Mouse (Mus musculus) CH12.LX (cell line): ENCODE results near the gene Ccdc51. TPM values are rescaled to one million over a fixed set of nuclear protein-coding genes. Genes with fewer than 3 reads are reported as not detected.

ENCODE experiments used
- DNase-seq: peaks from one replicate; pipeline ENCODE4 v3.0.0-alpha.2; 2013; ENCODE audit errors: extremely low read depth
- H3K27ac ChIP-seq: 2 replicates; pipeline ENCODE4 v1.5.1; 2012; ENCODE audit warnings: low read depth, mild to moderate bottlenecking, control low read depth, moderate library complexity; ENCODE audit not compliant: insufficient read depth
- H3K27me3 ChIP-seq: replicated peaks from 2 replicates; pipeline ENCODE3; 2012; ENCODE audit warnings: inconsistent platforms
- H3K36me3 ChIP-seq, 2 experiments: replicated peaks in 1 of 2; 2 replicates each; pipeline versions ENCODE3 to v1.6.1; 2012; ENCODE audit warnings: inconsistent platforms in 1 of 2, low read length in 1 of 2, mild to moderate bottlenecking in 1 of 2, mixed read lengths in 1 of 2, moderate library complexity in 1 of 2; ENCODE audit not compliant: control insufficient read depth in 1 of 2, insufficient read depth in 1 of 2
- H3K4me1 ChIP-seq, 2 experiments: 2 replicates each; pipeline ENCODE4 v1.6.1; 2012; ENCODE audit warnings: inconsistent platforms in 1 of 2, moderate library complexity in 1 of 2; ENCODE audit not compliant: insufficient read depth in 2 of 2, control insufficient read depth in 1 of 2
- H3K4me2 ChIP-seq: 2 replicates; pipeline ENCODE4 v1.6.1; 2012; ENCODE audit warnings: low read depth, mild to moderate bottlenecking, control low read depth; ENCODE audit not compliant: poor library complexity, insufficient read depth, severe bottlenecking
- H3K4me3 ChIP-seq, 3 experiments: fragments of 150-350 bp in 1 of 3; sonication (generic) in 1 of 3; replicated peaks in 1 of 3; 2 replicates each; pipeline versions ENCODE3 to v1.5.1; 2011 to 2012; ENCODE audit warnings: low read depth in 2 of 3, low read length in 2 of 3, mild to moderate bottlenecking in 2 of 3, moderate library complexity in 2 of 3, control low read depth in 1 of 3, improper control_type of control experiment in 1 of 3, inconsistent platforms in 1 of 3, mixed read lengths in 1 of 3; ENCODE audit not compliant: poor library complexity in 1 of 3
- H3K79me2 ChIP-seq: replicated peaks from 2 replicates; pipeline ENCODE4 v1.6.1; 2012; ENCODE audit warnings: mild to moderate bottlenecking, moderate library complexity; ENCODE audit not compliant: control insufficient read depth, poor library complexity, insufficient read depth, severe bottlenecking; ENCODE audit errors: extremely low read depth
- H3K9ac ChIP-seq: 2 replicates; pipeline ENCODE4 v1.6.1; 2012; ENCODE audit warnings: low read depth, mild to moderate bottlenecking, control low read depth, moderate library complexity; ENCODE audit not compliant: insufficient read depth
- H3K9me3 ChIP-seq: replicated peaks from 2 replicates; pipeline ENCODE3; 2012; ENCODE audit warnings: low read length, inconsistent platforms, mixed read lengths
- CHD2 ChIP-seq: IDR thresholded peaks from 2 replicates; pipeline ENCODE4 v1.6.1; 2011; ENCODE audit warnings: low read length, improper control_type of control experiment
- CTCF ChIP-seq, 2 experiments: IDR thresholded peaks in 1 of 2; conservative IDR thresholded peaks in 1 of 2; 2 replicates each; pipeline ENCODE4 v1.5.1; 2011 to 2012; ENCODE audit warnings: low read depth in 2 of 2, low read length in 2 of 2, improper control_type of control experiment in 1 of 2, inconsistent platforms in 1 of 2, mild to moderate bottlenecking in 1 of 2, moderate library complexity in 1 of 2
- E2F4 ChIP-seq: IDR thresholded peaks from 2 replicates; pipeline ENCODE4 v1.6.1; 2011; ENCODE audit warnings: low read depth, low read length, improper control_type of control experiment; ENCODE audit not compliant: insufficient replicate concordance
- ELF1 ChIP-seq: IDR thresholded peaks from 2 replicates; pipeline ENCODE4 v1.6.1; 2014; ENCODE audit warnings: low read depth, mild to moderate bottlenecking, inconsistent platforms, low read length, improper control_type of control experiment
- GABPA ChIP-seq: IDR thresholded peaks from 2 replicates; pipeline ENCODE4 v1.6.1; 2012; ENCODE audit warnings: low read depth, low read length, improper control_type of control experiment, inconsistent platforms; ENCODE audit not compliant: insufficient replicate concordance
- HCFC1 ChIP-seq: IDR thresholded peaks from 2 replicates; pipeline ENCODE4 v1.6.1; 2012; ENCODE audit warnings: low read depth, mild to moderate bottlenecking, inconsistent platforms, low read length, improper control_type of control experiment
- IRF4 ChIP-seq: IDR thresholded peaks from 2 replicates; pipeline ENCODE4 v1.6.1; 2014; ENCODE audit warnings: low read depth, mild to moderate bottlenecking, inconsistent platforms, low read length, improper control_type of control experiment
- KAT2A ChIP-seq: IDR thresholded peaks from 2 replicates; pipeline ENCODE4 v1.6.1; 2012; ENCODE audit warnings: low read length, improper control_type of control experiment, inconsistent platforms; ENCODE audit not compliant: insufficient replicate concordance
- MAFK ChIP-seq: IDR thresholded peaks from 2 replicates; pipeline ENCODE4 v1.6.1; 2011; ENCODE audit warnings: low read length, improper control_type of control experiment; ENCODE audit not compliant: insufficient replicate concordance
- MAX ChIP-seq: IDR thresholded peaks from 2 replicates; pipeline ENCODE4 v1.6.1; 2011; ENCODE audit warnings: low read length, improper control_type of control experiment
- MAZ ChIP-seq: IDR thresholded peaks from 2 replicates; pipeline ENCODE4 v1.6.1; 2012; ENCODE audit warnings: low read depth, mild to moderate bottlenecking, inconsistent platforms, low read length, improper control_type of control experiment, moderate library complexity
- MEF2A ChIP-seq: IDR thresholded peaks from 2 replicates; pipeline ENCODE4 v1.6.1; 2014; ENCODE audit warnings: low read depth, mild to moderate bottlenecking, inconsistent platforms, low read length, improper control_type of control experiment, borderline replicate concordance
- MXI1 ChIP-seq: IDR thresholded peaks from 2 replicates; pipeline ENCODE4 v1.6.1; 2011; ENCODE audit warnings: mild to moderate bottlenecking, low read depth, low read length, improper control_type of control experiment
- MYC ChIP-seq: IDR thresholded peaks from 2 replicates; pipeline ENCODE4 v1.6.1; 2011; ENCODE audit warnings: low read depth, mild to moderate bottlenecking, improper control_type of control experiment, low read length
- NELFE ChIP-seq: IDR thresholded peaks from 2 replicates; pipeline ENCODE4 v1.6.1; 2011; ENCODE audit warnings: low read depth, low read length, improper control_type of control experiment
- NRF1 ChIP-seq: IDR thresholded peaks from 2 replicates; pipeline ENCODE4 v1.6.1; 2014; ENCODE audit warnings: low read depth, mild to moderate bottlenecking, inconsistent platforms, low read length, improper control_type of control experiment, moderate library complexity
- PAX5 ChIP-seq: IDR thresholded peaks from 2 replicates; pipeline ENCODE4 v1.6.1; 2012; ENCODE audit warnings: low read length, inconsistent platforms, mixed read lengths
- POLR2A ChIP-seq: IDR thresholded peaks from 2 replicates; pipeline ENCODE4 v1.6.1; 2011; ENCODE audit warnings: low read depth, mild to moderate bottlenecking, improper control_type of control experiment, low read length
- POLR2AphosphoS2 ChIP-seq: IDR thresholded peaks from 2 replicates; pipeline ENCODE4 v1.6.1; 2011; ENCODE audit warnings: low read depth, low read length, improper control_type of control experiment
- RAD21 ChIP-seq: IDR thresholded peaks from 2 replicates; pipeline ENCODE4 v1.6.1; 2011; ENCODE audit warnings: low read depth, mild to moderate bottlenecking, low read length, improper control_type of control experiment, moderate library complexity
- SIN3A ChIP-seq: IDR thresholded peaks from 2 replicates; pipeline ENCODE4 v1.6.1; 2012; ENCODE audit warnings: low read length, improper control_type of control experiment, inconsistent platforms
- SMC3 ChIP-seq: IDR thresholded peaks from 2 replicates; pipeline ENCODE4 v1.6.1; 2011; ENCODE audit warnings: low read depth, low read length, improper control_type of control experiment
- TBP ChIP-seq: conservative IDR thresholded peaks from 2 replicates; pipeline ENCODE4 v1.6.1; 2011; ENCODE audit warnings: low read depth, low read length, improper control_type of control experiment
- TCF12 ChIP-seq: IDR thresholded peaks from 2 replicates; pipeline ENCODE4 v1.6.1; 2014; ENCODE audit warnings: low read depth, mild to moderate bottlenecking, inconsistent platforms, low read length, improper control_type of control experiment
- UBTF ChIP-seq: IDR thresholded peaks from 2 replicates; pipeline ENCODE4 v1.6.1; 2012; ENCODE audit warnings: low read depth, mild to moderate bottlenecking, inconsistent platforms, low read length, improper control_type of control experiment, moderate library complexity
- ZMIZ1 ChIP-seq: IDR thresholded peaks from 2 replicates; pipeline ENCODE4 v1.6.1; 2012; ENCODE audit warnings: low read depth, mild to moderate bottlenecking, inconsistent platforms, low read length, improper control_type of control experiment
- dilution Hi-C: fragments of 300-500 bp; cut with MboI; formaldehyde crosslinking; loops from 2 replicates; pipeline ENCODE4 v1.14.3; 2020; ENCODE audit warnings: low sequenced_read_pairs; ENCODE audit not compliant: extremely low pct_unique_long_range_greater_than_20kb, extremely low pct_ligation_motif_present
- in situ Hi-C: fragments of 300-500 bp; cut with MboI; formaldehyde crosslinking; loops from 3 replicates; pipeline ENCODE4 v1.14.3; 2019; ENCODE audit warnings: low sequenced_read_pairs, low pct_ligation_motif_present, low pct_unique_long_range_greater_than_20kb, mixed read lengths
- polyA plus RNA-seq: library from polyadenylated mRNA; unstranded; fragments of >175 nt; gene quantifications from 2 replicates; pipeline ENCODE4 v1.2.1, GENCODE M21; 2012; ENCODE audit warnings: low read depth; ENCODE audit not compliant: insufficient read length
- total RNA-seq, 2 experiments: library from RNA; depleted of rRNA; stranded (reverse); fragments of 300-350 nt in 1 of 2; fragments of >200 nt in 1 of 2; gene quantifications; 2 replicates each; pipeline ENCODE4 v1.2.3; 2012 to 2014

Ccdc51 gene
- total and polyA plus RNA-seq, 3 experiments: 7.6 to 18.2 (median 16.2) TPM

DNA sequence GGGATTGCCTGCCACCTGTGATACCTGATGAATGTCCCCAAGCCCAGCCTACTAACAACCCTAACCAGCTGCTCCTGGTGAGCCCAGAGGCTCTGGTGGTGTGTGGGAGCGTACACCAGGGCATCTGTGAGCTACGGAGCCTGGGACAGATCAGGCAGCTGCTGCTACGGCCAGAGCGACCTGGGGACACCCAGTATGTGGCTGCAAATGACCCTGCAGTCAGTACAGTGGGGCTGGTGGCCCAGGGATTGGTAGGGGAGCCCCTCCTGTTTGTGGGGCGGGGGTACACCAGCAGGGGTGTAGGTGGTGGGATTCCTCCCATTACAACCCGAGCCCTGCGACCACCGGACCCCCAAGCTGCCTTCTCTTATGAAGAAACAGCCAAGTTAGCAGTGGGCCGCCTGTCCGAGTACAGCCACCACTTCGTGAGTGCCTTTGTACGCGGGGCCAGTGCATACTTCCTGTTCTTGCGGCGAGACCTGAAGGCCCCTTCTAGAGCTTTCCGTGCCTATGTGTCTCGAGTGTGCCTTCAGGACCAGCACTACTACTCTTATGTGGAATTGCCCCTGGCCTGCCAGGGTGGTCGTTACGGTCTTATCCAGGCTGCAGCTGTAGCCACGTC lies 18.1 kb downstream of the Ccdc51 start:
- H3K4me2 ChIP-seq: no peak overlapping the region
- H3K4me3 ChIP-seq: no peak overlapping the region
- no peak overlapping the region for H3K9ac ChIP-seq
- H3K36me3 ChIP-seq: no peaks in the 10 kb centered on the region
- peaks cover 0 to 5% of the 10 kb centered on the region in 2 experiments; a peak in 1 of 4 replicates for H3K4me1 ChIP-seq
- in situ Hi-C loops (no loop called here), dilution Hi-C loops (no loop called here)
- H3K9me3 ChIP-seq: no peaks in the 10 kb centered on the region
- DNase-seq: no peak
- no peak overlapping the region for H3K27ac ChIP-seq
- TF ChIP-seq POLR2A (no peak), MXI1 (no peak), MAX (no peak), IRF4 (no peak), GABPA (no peak), MEF2A (no peak), NRF1 (no peak), RAD21 (no peak), KAT2A (no peak), POLR2AphosphoS2 (no peak), HCFC1 (no peak), CTCF (conservative IDR thresholded peaks at IDR 0.05 in 1 of 2, IDR thresholded peaks at IDR 0.05 in 1 of 2; ENCODE audit: low read depth in 2 of 2, low read length in 2 of 2) (no peak), E2F4 (no peak), MAFK (no peak)
- no peaks in the 10 kb centered on the region for H3K79me2 ChIP-seq
- H3K27me3 ChIP-seq: peaks cover 95% of the 10 kb centered on the region

DNA sequence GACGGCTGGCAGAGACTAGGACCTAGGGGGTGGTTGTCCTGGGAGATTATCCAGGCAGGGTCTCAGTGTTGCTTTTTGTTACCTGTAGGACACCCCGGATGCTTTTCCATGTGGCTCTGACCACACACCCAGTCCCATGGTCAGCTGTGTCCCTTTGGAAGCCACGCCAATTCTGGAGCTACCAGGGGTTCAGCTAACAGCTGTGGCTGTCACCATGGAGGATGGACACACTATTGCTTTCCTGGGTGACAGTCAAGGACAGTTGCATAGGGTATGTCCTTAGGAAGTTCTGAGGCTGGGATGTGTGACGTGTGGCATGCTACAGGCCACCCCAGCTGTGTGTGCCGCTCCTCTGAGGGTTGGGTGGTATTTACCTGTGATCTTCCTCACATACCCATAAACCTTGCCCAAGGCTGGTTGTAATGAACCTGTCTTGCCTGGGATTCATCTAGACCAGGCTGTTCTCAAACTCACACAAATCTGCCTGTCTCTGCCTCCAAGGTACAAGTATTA lies 19.7 kb downstream of the Ccdc51 start:
- in situ Hi-C loops: no loop called here
- dilution Hi-C loops: no loop called here

More for the DNA sequence above, 19.7 kb downstream of the Ccdc51 start:
- Histone ChIP-seq H3K79me2 (no peaks in the 10 kb centered on the region), H3K9me3 (no peaks in the 10 kb centered on the region), H3K27me3 (peaks cover 95% of the 10 kb centered on the region), H3K4me2 (no peak overlapping the region), H3K4me1 (no peaks in the 10 kb centered on the region), H3K4me3 (no peak overlapping the region), H3K36me3 (no peaks in the 10 kb centered on the region), H3K27ac (no peak overlapping the region), H3K9ac (no peak overlapping the region)
- DNase-seq: no peak
- TF ChIP-seq MYC: no peak
- no peak for TF ChIP-seq TBP
- TF ChIP-seq MXI1: no peak
- TF ChIP-seq NRF1: no peak
- TF ChIP-seq TCF12: no peak
- TF ChIP-seq SIN3A: no peak
- TF ChIP-seq PAX5: no peak
- TF ChIP-seq UBTF: no peak
- TF ChIP-seq ELF1: no peak
- TF ChIP-seq SMC3: no peak
- no peak for TF ChIP-seq GABPA
- no peak for TF ChIP-seq MAZ
- TF ChIP-seq MAFK: no peak
- no peak for TF ChIP-seq MEF2A
- no peak for TF ChIP-seq ZMIZ1
- no peak for TF ChIP-seq CHD2
- no peak for TF ChIP-seq NELFE
